Mouse (Mus musculus) cerebral cortex, adult 2 months (tissue): Measurements from ENCODE around the gene Sdc1.

Experiments used
- WGBS: fragments of 180-500 bp; shearing (Covaris S2); methylation state at CpG from one replicate; pipeline ENCODE4 v1.1.7; 2018; 5-methylcytosine and 5-hydroxymethylcytosine counted together

Sdc1 gene

GRCm38 (mm10) chr12:8784189-8784588, 13.1 kb downstream of the Sdc1 start:
- whole genome bisulfite sequencing = 49% methylated on average over 9 of the region's 9 CpGs

GRCm38 (mm10) chr12:8786476-8786875, 15.4 kb downstream of the Sdc1 start:
- WGBS = 92% methylated on average over 5 of the region's 5 CpGs

GRCm38 (mm10) chr12:8786984-8787730, 16.0 kb downstream of the Sdc1 start:
- WGBS = 90% methylated on average over 12 of the region's 12 CpGs

- WGBS = 81% methylated on average over 3 of the region's 3 CpGs
These were observed 17.3 kb downstream of the Sdc1 start for GRCm38 (mm10) chr12:8788469-8788868.

- 98% methylated on average over 12 of the region's 12 CpGs for WGBS
These were observed 19.5 kb downstream of the Sdc1 start for GRCm38 (mm10) chr12:8790615-8791014.

GRCm38 (mm10) chr12:8793410-8794051, 22.4 kb downstream of the Sdc1 start:
- WGBS = 90% methylated on average over 2 of the region's 2 CpGs

GRCm38 (mm10) chr12:8797936-8798335, 26.8 kb downstream of the Sdc1 start:
- WGBS = 95% methylated on average over 7 of the region's 7 CpGs

- 62% methylated on average over 9 of the region's 9 CpGs for WGBS
These were observed 27.4 kb downstream of the Sdc1 start for GRCm38 (mm10) chr12:8798486-8799020.

GRCm38 (mm10) chr12:8803421-8804076, 32.4 kb downstream of the Sdc1 start:
- WGBS = 74% methylated on average over 10 of the region's 10 CpGs

GRCm38 (mm10) chr12:8804077-8804456, 32.9 kb downstream of the Sdc1 start:
- 90% methylated on average over 3 of the region's 3 CpGs for WGBS

- 81% methylated on average over 7 of the region's 7 CpGs for WGBS
These were observed 34.0 kb downstream of the Sdc1 start for GRCm38 (mm10) chr12:8804934-8805722.

GRCm38 (mm10) chr12:8809086-8809485, 38.0 kb downstream of the Sdc1 start:
- 83% methylated on average over 2 of the region's 2 CpGs for WGBS

- 92% methylated on average over 6 of the region's 6 CpGs for WGBS
These were observed 38.5 kb downstream of the Sdc1 start for GRCm38 (mm10) chr12:8809626-8810025.

GRCm38 (mm10) chr12:8810966-8811365, 39.8 kb downstream of the Sdc1 start:
- WGBS = 78% methylated on average over 2 of the region's 2 CpGs

GRCm38 (mm10) chr12:8811441-8811871, 40.3 kb downstream of the Sdc1 start:
- WGBS = 66% methylated on average over 6 of the region's 6 CpGs

GRCm38 (mm10) chr12:8811894-8812560, 40.9 kb downstream of the Sdc1 start:
- WGBS = 93% methylated on average over 5 of the region's 5 CpGs

GRCm38 (mm10) chr12:8817467-8818232, 46.5 kb downstream of the Sdc1 start:
- 38% methylated on average over 13 of the region's 13 CpGs for WGBS

GRCm38 (mm10) chr12:8818233-8818672, 47.1 kb downstream of the Sdc1 start:
- 54% methylated on average over 3 of the region's 3 CpGs for WGBS

- WGBS = 85% methylated on average over 7 of the region's 7 CpGs
These were observed 54.0 kb downstream of the Sdc1 start for GRCm38 (mm10) chr12:8824995-8825703.
